Mouse (Mus musculus) embryonic facial prominence, embryonic 12.5 days (tissue): ENCODE data around the gene Kl. TPM values are rescaled to one million over a fixed set of nuclear protein-coding genes. Genes with fewer than 3 reads are reported as not detected.
A peak's percentile ranks its signal among the peaks of the same experiment; 100 is the strongest.

Source experiments
- ATAC-seq: fragments of 200-750 bp; cut with Nextera tagmentation; 2 replicates; pipeline ENCODE4 v1.8.0; 2017; ENCODE audit not compliant: insufficient number of reproducible peaks, insufficient read depth, low FRiP score, low TSS enrichment
- H3K27ac ChIP-seq: fragments of 300-500 bp; sonication (generic); 2 replicates; pipeline ENCODE4 v1.5.1; 2016; ENCODE audit warnings: mild to moderate bottlenecking
- H3K27me3 ChIP-seq: fragments of 300-500 bp; sonication (generic); 2 replicates; pipeline ENCODE4 v1.6.1; 2016; ENCODE audit warnings: mild to moderate bottlenecking, moderate library complexity
- H3K36me3 ChIP-seq: fragments of 300-500 bp; sonication (generic); 2 replicates; pipeline ENCODE4 v1.6.1; 2016; ENCODE audit warnings: mild to moderate bottlenecking
- H3K4me1 ChIP-seq: fragments of 300-500 bp; sonication (generic); 2 replicates; pipeline ENCODE4 v1.6.1; 2016
- H3K4me2 ChIP-seq: fragments of 300-500 bp; sonication (generic); replicated peaks from 2 replicates; pipeline ENCODE4 v1.6.1; 2016; ENCODE audit warnings: mild to moderate bottlenecking, moderate library complexity
- H3K4me3 ChIP-seq: fragments of 300-500 bp; sonication (generic); 2 replicates; pipeline ENCODE4 v1.5.1; 2016; ENCODE audit warnings: mild to moderate bottlenecking
- H3K9ac ChIP-seq: fragments of 300-500 bp; sonication (generic); 2 replicates; pipeline ENCODE4 v1.6.1; 2016; ENCODE audit warnings: mild to moderate bottlenecking, moderate library complexity
- H3K9me3 ChIP-seq: fragments of 300-500 bp; sonication (generic); 2 replicates; pipeline ENCODE4 v1.6.1; 2016; ENCODE audit warnings: mild to moderate bottlenecking, moderate library complexity
- WGBS: fragments of 180-500 bp; shearing (Covaris S2); methylation state at CpG from one replicate; pipeline ENCODE4 v1.1.7; 2016; 5-methylcytosine and 5-hydroxymethylcytosine counted together
- polyA plus RNA-seq: library from polyadenylated mRNA; unstranded; fragments of >200 nt; fragmentation: Nextera tagmentation; extraction: Ambion mirVana; gene quantifications from 2 replicates; pipeline ENCODE4 v1.2.1, GENCODE M21; 2016

Kl gene
- 0.06 and 0.14 TPM in 2 replicates for polyA plus RNA-seq

DNA sequence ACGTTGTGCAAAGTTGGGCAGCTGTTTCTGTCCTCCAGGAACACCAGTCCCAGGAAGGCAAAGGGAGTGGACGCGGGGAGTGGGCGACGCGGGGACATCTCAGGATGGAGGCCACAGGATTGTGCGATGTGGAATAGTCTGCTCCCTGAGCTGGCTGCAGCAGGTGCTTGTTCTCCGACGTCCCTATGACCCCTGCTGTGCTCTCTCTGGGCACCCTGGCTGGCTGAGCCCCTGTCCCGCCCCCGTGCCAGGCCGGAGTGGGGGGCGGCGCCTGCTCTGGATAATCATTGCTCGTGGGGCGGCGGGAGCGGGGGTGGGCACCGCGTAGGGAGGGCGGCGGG is at the start of gene Kl:
Gene Kl, plus strand, starts transcription at position 280 of the 341 bp plus-strand sequence.
- Histone ChIP-seq H3K9ac (peak within 1 kb of the TSS; percentile 48), H3K9me3 (no peaks in the 10 kb centered on the region), H3K27ac (no peak within 1 kb of the TSS), H3K27me3 (peaks cover 44% of the 10 kb centered on the region), H3K4me1 (peaks cover 5% of the 10 kb centered on the region; the same call in 1 of the 2 replicates), H3K4me3 (peak within 1 kb of the TSS; percentile 49), H3K4me2 (peak within 1 kb of the TSS; percentile 92), H3K36me3 (no peaks in the 10 kb centered on the region)
- 2% methylated on average over 22 of the region's 22 CpGs for WGBS
- peak; percentile 18; the same call in 1 of the 2 replicates for ATAC-seq

GRCm38 (mm10) chr5:150906053-150907040 is 46.1 kb upstream of the Kl start:
- ATAC-seq, result peak; percentile 79; the same call in 1 of the 2 replicates
- Histone ChIP-seq H3K4me1 (peaks cover 9% of the 10 kb centered on the region; the same call in 1 of the 2 replicates), H3K4me3 (no peak overlapping the region), H3K9ac (no peak overlapping the region), H3K36me3 (no peaks in the 10 kb centered on the region), H3K27me3 (no peaks in the 10 kb centered on the region), H3K4me2 (no peak overlapping the region), H3K27ac (0 out of 2 replicates have a peak overlapping the region, but pooled peaks have one; percentile 33), H3K9me3 (no peaks in the 10 kb centered on the region)
- 24% methylated on average over 9 of the region's 9 CpGs for WGBS

GRCm38 (mm10) chr5:150912156-150912555 is 40.3 kb upstream of the Kl start:
- Histone ChIP-seq H3K4me3 (no peak overlapping the region), H3K36me3 (no peaks in the 10 kb centered on the region), H3K9ac (no peak overlapping the region), H3K9me3 (no peaks in the 10 kb centered on the region), H3K4me2 (no peak overlapping the region), H3K27ac (no peak overlapping the region), H3K4me1 (no peaks in the 10 kb centered on the region), H3K27me3 (no peaks in the 10 kb centered on the region)
- no peak for ATAC-seq
- 15% methylated on average over 2 of the region's 2 CpGs for WGBS

- no peaks in the 10 kb centered on the region for H3K4me1 ChIP-seq
- H3K36me3 ChIP-seq, result no peaks in the 10 kb centered on the region
- H3K4me3 ChIP-seq, result no peak overlapping the region
- H3K9ac ChIP-seq, result no peak overlapping the region
- 23% methylated on average over 5 of the region's 5 CpGs for WGBS
- H3K27me3 ChIP-seq, result no peaks in the 10 kb centered on the region
- no peak for ATAC-seq
- H3K4me2 ChIP-seq, result no peak overlapping the region
- no peak overlapping the region for H3K27ac ChIP-seq
- H3K9me3 ChIP-seq, result no peaks in the 10 kb centered on the region
Observed at GRCm38 (mm10) chr5:150912656-150913055, 39.8 kb upstream of the Kl start.

DNA sequence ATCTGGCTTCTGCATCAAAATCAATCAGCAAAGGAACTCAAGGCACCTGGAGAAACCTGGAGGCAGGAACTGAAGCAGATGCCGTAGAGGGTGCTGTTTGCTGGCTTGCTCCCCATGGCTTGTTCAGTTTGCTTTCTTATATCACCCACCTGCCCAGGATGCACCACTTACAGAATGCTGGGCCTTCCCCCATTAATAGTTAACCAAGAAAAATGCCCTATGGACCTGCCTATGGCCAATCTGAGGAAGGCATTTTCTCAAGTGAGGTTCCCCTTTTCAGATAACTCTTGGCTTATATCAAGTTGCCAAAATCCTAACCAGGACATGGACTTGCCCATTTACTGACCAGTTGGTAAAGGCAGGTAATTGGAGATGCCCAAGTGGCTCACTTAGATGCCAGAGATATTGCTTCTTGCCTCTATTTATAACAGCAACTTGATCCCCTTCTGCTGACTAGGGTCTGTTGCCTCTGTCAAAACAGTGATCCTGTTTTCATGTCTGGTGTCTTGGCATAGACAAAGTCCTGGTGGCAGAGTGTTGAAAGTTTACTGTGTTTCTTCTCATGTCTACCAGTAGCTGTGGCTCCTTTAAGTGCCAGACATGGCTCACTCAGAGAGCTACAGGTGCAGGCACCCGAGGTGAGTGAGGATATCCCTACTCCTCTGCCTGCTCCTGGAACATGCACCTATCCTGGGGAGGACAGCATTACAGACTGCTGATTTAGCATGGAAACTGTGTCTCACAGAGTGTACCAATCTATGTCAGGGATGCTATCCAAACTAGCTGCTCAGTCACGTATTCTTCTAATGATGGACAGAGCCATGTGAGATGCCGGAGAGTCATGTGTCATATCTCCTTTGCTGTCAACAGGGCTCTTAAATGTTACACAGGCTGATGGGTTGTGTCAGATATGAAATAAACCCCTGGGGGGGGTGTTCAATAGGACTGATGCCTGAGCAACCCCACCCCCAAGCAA is 37.0 kb upstream of the Kl start:
- Histone ChIP-seq H3K4me1 (no peaks in the 10 kb centered on the region), H3K4me3 (no peak overlapping the region), H3K9ac (no peak overlapping the region), H3K4me2 (no peak overlapping the region), H3K36me3 (no peaks in the 10 kb centered on the region), H3K27ac (no peak overlapping the region), H3K27me3 (no peaks in the 10 kb centered on the region), H3K9me3 (no peaks in the 10 kb centered on the region)
- no peak for ATAC-seq
- WGBS, result 82% methylated on average over 4 of the region's 4 CpGs

DNA sequence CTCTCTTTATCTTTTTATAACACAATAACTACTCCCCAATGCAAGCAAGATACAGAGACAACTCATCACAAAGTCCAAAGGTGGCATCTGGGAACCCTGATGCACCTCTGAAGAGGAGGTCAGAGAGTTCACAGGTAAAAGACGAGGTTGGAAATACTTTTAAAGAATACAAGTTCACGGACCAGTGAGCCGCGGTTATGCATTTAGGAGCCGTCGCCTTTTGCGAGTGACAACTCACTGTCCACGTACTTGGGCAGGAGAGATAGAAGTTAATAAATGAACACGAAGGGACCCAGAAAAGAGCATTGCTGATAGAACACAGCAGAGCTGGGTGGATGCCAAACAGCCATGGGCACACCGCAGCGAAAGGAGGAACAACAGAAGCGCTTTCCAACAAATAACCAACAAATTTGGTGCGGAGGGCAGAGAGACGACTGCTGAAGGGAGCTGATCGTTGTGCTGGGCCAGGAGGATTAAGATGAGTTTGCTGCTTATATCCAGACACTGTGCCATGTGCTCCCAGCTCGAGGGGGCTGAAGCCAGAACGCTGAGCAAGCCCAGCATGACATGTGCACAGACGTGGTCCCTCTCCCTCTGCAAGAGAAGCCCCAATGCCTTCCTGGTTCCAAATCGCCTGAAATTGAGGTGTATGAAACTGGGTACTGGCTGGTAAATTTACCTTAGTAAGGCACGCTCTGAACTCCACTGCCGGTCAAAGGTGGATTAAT is 35.1 kb upstream of the Kl start:
- Histone ChIP-seq H3K4me3 (no peak overlapping the region), H3K4me2 (no peak overlapping the region), H3K27ac (no peak overlapping the region), H3K4me1 (no peaks in the 10 kb centered on the region), H3K9me3 (no peaks in the 10 kb centered on the region), H3K36me3 (no peaks in the 10 kb centered on the region), H3K27me3 (no peaks in the 10 kb centered on the region), H3K9ac (no peak overlapping the region)
- no peak for ATAC-seq
- 81% methylated on average over 21 of the region's 21 CpGs for WGBS

DNA sequence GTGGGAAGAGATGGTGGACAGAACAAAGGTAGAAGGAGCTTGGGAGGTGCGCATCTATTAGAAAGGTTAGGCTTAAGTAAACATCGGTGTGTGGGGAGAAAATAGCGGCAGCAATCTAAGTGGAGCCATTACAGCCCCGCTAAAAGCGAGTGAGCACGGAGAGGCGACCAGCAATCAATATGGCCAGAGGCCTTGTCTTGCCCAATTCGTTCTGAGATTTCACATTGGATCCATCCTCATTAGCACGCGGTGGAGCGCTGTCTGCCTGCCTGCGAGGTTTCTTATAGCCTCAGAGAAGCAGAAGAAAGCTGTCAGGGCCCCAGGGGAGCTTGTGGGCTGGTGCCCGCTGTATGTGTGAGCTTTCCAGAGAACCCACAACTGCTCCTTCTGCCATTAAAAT is 33.8 kb upstream of the Kl start:
- Histone ChIP-seq H3K9ac (no peak overlapping the region), H3K36me3 (no peaks in the 10 kb centered on the region), H3K4me2 (no peak overlapping the region), H3K4me1 (no peaks in the 10 kb centered on the region), H3K27me3 (no peaks in the 10 kb centered on the region), H3K4me3 (no peak overlapping the region), H3K9me3 (no peaks in the 10 kb centered on the region), H3K27ac (no peak overlapping the region)
- WGBS, result 73% methylated on average over 13 of the region's 13 CpGs
- no peak for ATAC-seq

DNA sequence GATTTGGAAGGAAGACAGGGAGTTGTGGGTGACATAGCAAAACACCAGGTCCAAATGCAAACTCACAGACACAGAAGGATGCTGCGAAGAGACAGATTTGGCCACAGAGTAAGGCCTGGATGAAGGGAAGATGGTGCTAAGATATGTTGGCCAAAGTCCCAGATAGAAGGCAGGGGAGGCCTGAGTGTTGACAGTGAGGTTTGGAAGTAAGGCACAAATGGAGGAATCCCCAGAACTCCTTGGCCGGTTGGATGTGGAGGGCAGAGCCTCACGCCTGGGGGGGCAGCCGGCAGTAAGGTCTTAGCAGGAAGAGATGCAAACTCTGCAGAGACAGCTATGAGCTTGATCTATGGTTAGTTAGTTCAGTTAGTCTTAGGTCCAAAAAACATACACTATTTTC is 33.1 kb upstream of the Kl start:
- Histone ChIP-seq H3K4me3 (no peak overlapping the region), H3K27me3 (no peaks in the 10 kb centered on the region), H3K4me2 (no peak overlapping the region), H3K36me3 (no peaks in the 10 kb centered on the region), H3K27ac (no peak overlapping the region), H3K4me1 (no peaks in the 10 kb centered on the region), H3K9ac (no peak overlapping the region), H3K9me3 (no peaks in the 10 kb centered on the region)
- ATAC-seq, result no peak
- WGBS, result 88% methylated on average over 4 of the region's 4 CpGs

DNA sequence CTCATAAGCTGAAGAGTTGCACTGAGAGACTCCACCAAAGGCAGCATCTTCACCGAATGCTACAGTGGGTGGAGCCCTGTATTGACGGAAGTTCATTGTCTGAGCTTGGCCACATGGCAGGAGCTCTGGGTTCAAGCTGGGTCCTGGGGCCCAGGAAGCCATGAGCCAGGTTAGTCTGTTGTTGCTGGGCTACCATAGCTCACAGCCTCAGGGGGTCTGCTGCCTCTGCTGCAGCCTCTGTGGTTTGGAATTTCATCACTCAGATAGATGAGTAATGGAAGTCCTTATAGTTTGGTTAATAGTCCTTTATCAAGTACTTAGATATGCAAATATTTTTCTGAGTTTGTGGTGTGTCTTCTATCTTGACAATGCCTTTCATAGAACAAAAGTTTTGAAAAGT is 32.4 kb upstream of the Kl start:
- H3K4me1 ChIP-seq, result no peaks in the 10 kb centered on the region
- WGBS, result 80% methylated on average over 2 of the region's 2 CpGs
- H3K27me3 ChIP-seq, result no peaks in the 10 kb centered on the region
- no peaks in the 10 kb centered on the region for H3K9me3 ChIP-seq
- H3K4me3 ChIP-seq, result no peak overlapping the region
- no peak overlapping the region for H3K27ac ChIP-seq
- H3K36me3 ChIP-seq, result no peaks in the 10 kb centered on the region
- H3K9ac ChIP-seq, result no peak overlapping the region
- no peak overlapping the region for H3K4me2 ChIP-seq
- no peak for ATAC-seq

DNA sequence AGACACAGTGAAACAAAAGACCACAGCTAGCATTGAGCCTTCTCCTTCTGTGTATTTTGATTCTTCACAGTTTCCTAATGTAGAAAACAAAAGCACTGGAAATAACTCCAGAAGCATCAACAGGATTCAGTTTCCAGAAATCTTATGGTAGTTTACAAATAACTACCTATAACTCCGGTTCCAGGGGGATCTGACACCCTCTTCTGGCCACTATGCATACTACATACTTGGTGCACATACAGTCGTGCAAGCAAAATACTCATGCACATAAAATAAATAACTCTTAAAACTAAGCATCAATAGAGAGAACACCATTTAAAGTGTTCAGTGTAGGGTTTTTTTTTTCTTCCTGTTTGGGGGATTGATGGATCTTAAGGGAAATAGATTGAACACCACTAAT is 23.0 kb upstream of the Kl start:
- Histone ChIP-seq H3K4me1 (no peaks in the 10 kb centered on the region; the same call in 1 of the 2 replicates), H3K4me3 (no peak overlapping the region), H3K4me2 (no peak overlapping the region), H3K27ac (no peak overlapping the region), H3K36me3 (no peaks in the 10 kb centered on the region), H3K9ac (no peak overlapping the region), H3K9me3 (no peaks in the 10 kb centered on the region), H3K27me3 (no peaks in the 10 kb centered on the region)
- no peak for ATAC-seq
- 80% methylated on average over 2 of the region's 2 CpGs for WGBS

- Histone ChIP-seq H3K36me3 (no peaks in the 10 kb centered on the region), H3K27me3 (no peaks in the 10 kb centered on the region), H3K9me3 (no peaks in the 10 kb centered on the region), H3K27ac (no peak overlapping the region), H3K9ac (no peak overlapping the region), H3K4me2 (no peak overlapping the region), H3K4me1 (peaks cover 8% of the 10 kb centered on the region), H3K4me3 (no peak overlapping the region)
- 51% methylated on average over 2 of the region's 2 CpGs for WGBS
- ATAC-seq, result no peak
Observed at GRCm38 (mm10) chr5:150932596-150932995, 19.8 kb upstream of the Kl start.
